Mouse (Mus musculus) stomach, embryonic 14.5 days (tissue): ENCODE results near the gene Hipk1. TPM values are rescaled to one million over a fixed set of nuclear protein-coding genes. Genes with fewer than 3 reads are reported as not detected.
A peak's percentile ranks its signal among the peaks of the same experiment; 100 is the strongest.

ENCODE experiments used
- ATAC-seq: fragments of 200-750 bp; cut with Nextera tagmentation; 2 replicates; pipeline ENCODE4 v1.8.0; 2017; ENCODE audit warnings: low read depth, moderate TSS enrichment; ENCODE audit not compliant: insufficient number of reproducible peaks, insufficient read depth, low FRiP score
- H3K27ac ChIP-seq: fragments of 300-500 bp; sonication (generic); 2 replicates; pipeline ENCODE4 v1.5.1; 2014; ENCODE audit warnings: mild to moderate bottlenecking, low read length, moderate library complexity, mixed read lengths
- H3K27me3 ChIP-seq: fragments of 300-500 bp; sonication (generic); 2 replicates; pipeline ENCODE4 v1.6.1; 2014; ENCODE audit warnings: low read length, control low read depth, mixed read lengths; ENCODE audit not compliant: control insufficient read depth, insufficient read depth
- H3K36me3 ChIP-seq: fragments of 300-500 bp; sonication (generic); 2 replicates; pipeline ENCODE4 v1.6.1; 2014; ENCODE audit warnings: mild to moderate bottlenecking, control low read depth, low read length, moderate library complexity, mixed read lengths; ENCODE audit not compliant: control insufficient read depth, insufficient read depth
- H3K4me1 ChIP-seq: fragments of 300-500 bp; sonication (generic); 2 replicates; pipeline ENCODE4 v1.6.1; 2014; ENCODE audit warnings: low read length, control low read depth, mixed read lengths; ENCODE audit not compliant: control insufficient read depth, insufficient read depth
- H3K4me2 ChIP-seq: fragments of 300-500 bp; sonication (generic); replicated peaks from 2 replicates; pipeline ENCODE4 v1.6.1; 2014; ENCODE audit warnings: low read depth, low read length, control low read depth
- H3K4me3 ChIP-seq: fragments of 300-500 bp; sonication (generic); 2 replicates; pipeline ENCODE4 v1.5.1; 2014; ENCODE audit warnings: low read depth, low read length, control low read depth
- H3K9ac ChIP-seq: fragments of 300-500 bp; sonication (generic); replicated peaks from 2 replicates; pipeline ENCODE4 v1.6.1; 2014; ENCODE audit warnings: low read depth, mild to moderate bottlenecking, control low read depth, low read length, moderate library complexity, mixed read lengths
- H3K9me3 ChIP-seq: fragments of 300-500 bp; sonication (generic); 2 replicates; pipeline ENCODE4 v1.6.1; 2016; ENCODE audit warnings: low read depth, low read length, control low read depth; ENCODE audit not compliant: control insufficient read depth
- WGBS: fragments of 180-500 bp; shearing (Covaris S2); extraction: QIAGEN DNeasy Blood & Tissue Kit; methylation state at CpG from one replicate; pipeline ENCODE4 v1.1.7; 2014; 5-methylcytosine and 5-hydroxymethylcytosine counted together
- polyA plus RNA-seq: library from polyadenylated mRNA; unstranded; fragments of >200 nt; fragmentation: Nextera tagmentation; extraction: Ambion mirVana; gene quantifications from 2 replicates; pipeline ENCODE4 v1.2.1, GENCODE M21; 2014

Gene Hipk1
- polyA plus RNA-seq, 1 experiment from 2014 or later = 18.1 TPM

GRCm38 (mm10) chr3:103756920-103757319 is 34.4 kb downstream of the Hipk1 start:
- Histone ChIP-seq H3K27me3 (no peaks in the 10 kb centered on the region), H3K4me1 (no peaks in the 10 kb centered on the region), H3K9ac (no peak overlapping the region), H3K27ac (no peak overlapping the region), H3K4me2 (no peak overlapping the region), H3K9me3 (no peaks in the 10 kb centered on the region), H3K4me3 (no peak overlapping the region), H3K36me3 (peaks cover 57% of the 10 kb centered on the region)
- WGBS = 76% methylated on average over 2 of the region's 2 CpGs
- no peak for ATAC-seq

- H3K36me3 ChIP-seq = peaks cover 60% of the 10 kb centered on the region
- H3K4me3 ChIP-seq = no peak overlapping the region
- no peak overlapping the region for H3K4me2 ChIP-seq
- no peak overlapping the region for H3K9ac ChIP-seq
- 63% methylated on average over 3 of the region's 3 CpGs for WGBS
- no peaks in the 10 kb centered on the region for H3K9me3 ChIP-seq
- H3K27ac ChIP-seq = no peak overlapping the region
- ATAC-seq = no peak
- H3K4me1 ChIP-seq = no peaks in the 10 kb centered on the region
- H3K27me3 ChIP-seq = no peaks in the 10 kb centered on the region
These were observed 36.0 kb downstream of the Hipk1 start for GRCm38 (mm10) chr3:103755351-103755750.

GRCm38 (mm10) chr3:103751558-103751957 is 39.8 kb downstream of the Hipk1 start:
- Histone ChIP-seq H3K27me3 (no peaks in the 10 kb centered on the region), H3K9me3 (no peaks in the 10 kb centered on the region), H3K27ac (no peak overlapping the region), H3K4me1 (no peaks in the 10 kb centered on the region), H3K4me2 (no peak overlapping the region), H3K4me3 (no peak overlapping the region), H3K9ac (no peak overlapping the region), H3K36me3 (peaks cover 59% of the 10 kb centered on the region)
- WGBS = 91% methylated on average over 2 of the region's 2 CpGs
- no peak for ATAC-seq

GRCm38 (mm10) chr3:103746711-103747110 is 44.7 kb downstream of the Hipk1 start:
- Histone ChIP-seq H3K9me3 (no peaks in the 10 kb centered on the region), H3K36me3 (peaks cover 74% of the 10 kb centered on the region), H3K4me2 (no peak overlapping the region), H3K27ac (no peak overlapping the region), H3K4me3 (no peak overlapping the region), H3K27me3 (no peaks in the 10 kb centered on the region), H3K4me1 (no peaks in the 10 kb centered on the region), H3K9ac (no peak overlapping the region)
- WGBS = 80% methylated on average over 5 of the region's 5 CpGs
- ATAC-seq = no peak

GRCm38 (mm10) chr3:103745001-103745770 is 46.2 kb downstream of the Hipk1 start:
- Histone ChIP-seq H3K27me3 (no peaks in the 10 kb centered on the region), H3K4me1 (peaks cover 4% of the 10 kb centered on the region; the same call in 1 of the 2 replicates), H3K27ac (no peak overlapping the region), H3K9ac (no peak overlapping the region), H3K4me2 (no peak overlapping the region), H3K4me3 (no peak overlapping the region), H3K36me3 (peaks cover 67% of the 10 kb centered on the region), H3K9me3 (no peaks in the 10 kb centered on the region)
- WGBS = 90% methylated on average over 14 of the region's 14 CpGs
- no peak for ATAC-seq

GRCm38 (mm10) chr3:103743208-103743607 is 48.2 kb downstream of the Hipk1 start:
- no peaks in the 10 kb centered on the region for H3K9me3 ChIP-seq
- H3K4me3 ChIP-seq = no peak overlapping the region
- ATAC-seq = no peak
- peaks cover 47% of the 10 kb centered on the region for H3K36me3 ChIP-seq
- H3K27me3 ChIP-seq = no peaks in the 10 kb centered on the region
- WGBS = 78% methylated on average over 6 of the region's 6 CpGs
- no peak overlapping the region for H3K4me2 ChIP-seq
- no peak overlapping the region for H3K27ac ChIP-seq
- H3K4me1 ChIP-seq = peaks cover 4% of the 10 kb centered on the region; the same call in 1 of the 2 replicates
- no peak overlapping the region for H3K9ac ChIP-seq

GRCm38 (mm10) chr3:103740342-103740741 is 51.0 kb downstream of the Hipk1 start:
- 45% methylated on average over 5 of the region's 5 CpGs for WGBS
- peaks cover 13% of the 10 kb centered on the region for H3K4me1 ChIP-seq
- H3K4me3 ChIP-seq = no peak overlapping the region
- H3K27me3 ChIP-seq = no peaks in the 10 kb centered on the region
- H3K36me3 ChIP-seq = peaks cover 32% of the 10 kb centered on the region
- no peak overlapping the region for H3K9ac ChIP-seq
- no peak for ATAC-seq
- H3K27ac ChIP-seq = no peak overlapping the region
- no peak overlapping the region for H3K4me2 ChIP-seq
- H3K9me3 ChIP-seq = no peaks in the 10 kb centered on the region

- H3K4me3 ChIP-seq = peak within 1 kb of the TSS; percentile 37
- no peak for ATAC-seq
- H3K4me2 ChIP-seq = peak within 1 kb of the TSS; percentile 62
- peaks cover 23% of the 10 kb centered on the region for H3K4me1 ChIP-seq
- peak within 1 kb of the TSS; percentile 97 for H3K27ac ChIP-seq
- H3K9ac ChIP-seq = no peak within 1 kb of the TSS; the same call in 1 of the 2 replicates
- H3K36me3 ChIP-seq = peaks cover 24% of the 10 kb centered on the region
- WGBS = 96% methylated on average over 1 of the region's 1 CpGs
- no peaks in the 10 kb centered on the region for H3K9me3 ChIP-seq
- no peaks in the 10 kb centered on the region for H3K27me3 ChIP-seq
These were observed 52.0 kb downstream of the Hipk1 start, which contains the start of gene Gm10964 for GRCm38 (mm10) chr3:103739329-103739728. TSS of gene Gm10964 (plus strand) at chr3:103739366.
